Mouse (Mus musculus) neural tube, embryonic 12.5 days (tissue): ENCODE measurements around the gene Adam12. TPM values are rescaled to one million over a fixed set of nuclear protein-coding genes. Genes with fewer than 3 reads are reported as not detected.

ENCODE experiments used
- ATAC-seq: fragments of 200-750 bp; cut with Nextera tagmentation; 2 replicates; pipeline ENCODE4 v1.8.0; 2017; ENCODE audit warnings: low read depth, mild to moderate bottlenecking, moderate TSS enrichment, moderate library complexity; ENCODE audit not compliant: low FRiP score
- H3K27ac ChIP-seq: fragments of 300-500 bp; sonication (generic); 2 replicates; pipeline ENCODE4 v1.5.1; 2016
- H3K27me3 ChIP-seq: fragments of 300-500 bp; sonication (generic); replicated peaks from 2 replicates; pipeline ENCODE4 v1.6.1; 2016; ENCODE audit warnings: mild to moderate bottlenecking
- H3K36me3 ChIP-seq: fragments of 300-500 bp; sonication (generic); 2 replicates; pipeline ENCODE4 v1.6.1; 2016; ENCODE audit warnings: mild to moderate bottlenecking
- H3K4me1 ChIP-seq: fragments of 300-500 bp; sonication (generic); 2 replicates; pipeline ENCODE4 v1.6.1; 2016
- H3K4me2 ChIP-seq: fragments of 300-500 bp; sonication (generic); replicated peaks from 2 replicates; pipeline ENCODE4 v1.6.1; 2016; ENCODE audit warnings: mild to moderate bottlenecking
- H3K4me3 ChIP-seq: fragments of 300-500 bp; sonication (generic); 2 replicates; pipeline ENCODE4 v1.5.1; 2016
- H3K9ac ChIP-seq: fragments of 300-500 bp; sonication (generic); 2 replicates; pipeline ENCODE4 v1.6.1; 2016; ENCODE audit warnings: mild to moderate bottlenecking
- H3K9me3 ChIP-seq: fragments of 300-500 bp; sonication (generic); 2 replicates; pipeline ENCODE4 v1.6.1; 2016; ENCODE audit warnings: mild to moderate bottlenecking
- WGBS: fragments of 180-500 bp; shearing (Covaris S2); methylation state at CpG from one replicate; pipeline ENCODE4 v1.1.7; 2016; 5-methylcytosine and 5-hydroxymethylcytosine counted together
- polyA plus RNA-seq: library from polyadenylated mRNA; unstranded; fragments of >200 nt; fragmentation: Nextera tagmentation; extraction: Ambion mirVana; gene quantifications from 2 replicates; pipeline ENCODE4 v1.2.1, GENCODE M21; 2016

Gene Adam12
- polyA plus RNA-seq, 1 experiment from 2014 or later, result 3.9 TPM

- Histone ChIP-seq H3K27me3 (peaks cover 11% of the 10 kb centered on the region), H3K4me3 (peak overlapping the region; percentile 63), H3K9ac (0 out of 2 replicates have a peak overlapping the region, but pooled peaks have one; percentile 61), H3K4me1 (peaks cover 16% of the 10 kb centered on the region), H3K36me3 (no peaks in the 10 kb centered on the region), H3K9me3 (no peaks in the 10 kb centered on the region), H3K27ac (no peak overlapping the region), H3K4me2 (peak overlapping the region; percentile 99)
- 29% methylated on average over 16 of the region's 16 CpGs for WGBS
- ATAC-seq, result no peak
Measured at GRCm38 (mm10) chr7:134223444-134224161, 8.3 kb downstream of the Adam12 start.

GRCm38 (mm10) chr7:134207956-134208355 is 24.0 kb downstream of the Adam12 start:
- WGBS, result 69% methylated on average over 10 of the region's 10 CpGs
- Histone ChIP-seq H3K27me3 (no peaks in the 10 kb centered on the region), H3K9ac (no peak overlapping the region), H3K4me1 (no peaks in the 10 kb centered on the region), H3K9me3 (no peaks in the 10 kb centered on the region), H3K4me2 (no peak overlapping the region), H3K4me3 (no peak overlapping the region), H3K36me3 (no peaks in the 10 kb centered on the region), H3K27ac (no peak overlapping the region)
- no peak for ATAC-seq

GRCm38 (mm10) chr7:134193089-134193488 is 38.9 kb downstream of the Adam12 start:
- H3K4me3 ChIP-seq, result no peak overlapping the region
- no peaks in the 10 kb centered on the region for H3K9me3 ChIP-seq
- no peaks in the 10 kb centered on the region for H3K27me3 ChIP-seq
- no peak for ATAC-seq
- H3K4me2 ChIP-seq, result no peak overlapping the region
- no peak overlapping the region for H3K27ac ChIP-seq
- no peaks in the 10 kb centered on the region for H3K4me1 ChIP-seq
- no peak overlapping the region for H3K9ac ChIP-seq
- 27% methylated on average over 3 of the region's 3 CpGs for WGBS
- no peaks in the 10 kb centered on the region for H3K36me3 ChIP-seq

GRCm38 (mm10) chr7:134190101-134190500 is 41.8 kb downstream of the Adam12 start:
- Histone ChIP-seq H3K4me1 (no peaks in the 10 kb centered on the region), H3K36me3 (no peaks in the 10 kb centered on the region), H3K9me3 (no peaks in the 10 kb centered on the region), H3K4me3 (no peak overlapping the region), H3K27me3 (no peaks in the 10 kb centered on the region), H3K27ac (no peak overlapping the region), H3K4me2 (no peak overlapping the region), H3K9ac (no peak overlapping the region)
- WGBS, result 89% methylated on average over 6 of the region's 6 CpGs
- ATAC-seq, result no peak

- Histone ChIP-seq H3K9ac (no peak overlapping the region), H3K27me3 (no peaks in the 10 kb centered on the region), H3K9me3 (no peaks in the 10 kb centered on the region), H3K4me3 (no peak overlapping the region), H3K27ac (no peak overlapping the region), H3K36me3 (no peaks in the 10 kb centered on the region), H3K4me2 (no peak overlapping the region), H3K4me1 (no peaks in the 10 kb centered on the region)
- ATAC-seq, result no peak
- WGBS, result 88% methylated on average over 6 of the region's 6 CpGs
Measured at GRCm38 (mm10) chr7:134188565-134188964, 43.4 kb downstream of the Adam12 start.

- Histone ChIP-seq H3K36me3 (no peaks in the 10 kb centered on the region), H3K27ac (no peak overlapping the region), H3K27me3 (no peaks in the 10 kb centered on the region), H3K4me1 (no peaks in the 10 kb centered on the region), H3K4me2 (no peak overlapping the region), H3K4me3 (no peak overlapping the region), H3K9ac (no peak overlapping the region), H3K9me3 (no peaks in the 10 kb centered on the region)
- no peak for ATAC-seq
- WGBS, result 92% methylated on average over 1 of the region's 1 CpGs
Measured at GRCm38 (mm10) chr7:134187946-134188345, 44.0 kb downstream of the Adam12 start.

- no peak overlapping the region for H3K9ac ChIP-seq
- no peaks in the 10 kb centered on the region for H3K4me1 ChIP-seq
- no peaks in the 10 kb centered on the region for H3K36me3 ChIP-seq
- no peak overlapping the region for H3K4me3 ChIP-seq
- no peaks in the 10 kb centered on the region for H3K9me3 ChIP-seq
- ATAC-seq, result no peak
- no peak overlapping the region for H3K27ac ChIP-seq
- no peak overlapping the region for H3K4me2 ChIP-seq
- WGBS, result 88% methylated on average over 10 of the region's 10 CpGs
- no peaks in the 10 kb centered on the region for H3K27me3 ChIP-seq
Measured at GRCm38 (mm10) chr7:134186497-134186896, 45.4 kb downstream of the Adam12 start.

GRCm38 (mm10) chr7:134185751-134186150 is 46.2 kb downstream of the Adam12 start:
- Histone ChIP-seq H3K4me3 (no peak overlapping the region), H3K9ac (no peak overlapping the region), H3K4me2 (no peak overlapping the region), H3K27ac (no peak overlapping the region), H3K4me1 (no peaks in the 10 kb centered on the region), H3K9me3 (no peaks in the 10 kb centered on the region), H3K27me3 (no peaks in the 10 kb centered on the region), H3K36me3 (no peaks in the 10 kb centered on the region)
- 94% methylated on average over 4 of the region's 4 CpGs for WGBS
- ATAC-seq, result no peak

- H3K9me3 ChIP-seq, result no peaks in the 10 kb centered on the region
Measured at GRCm38 (mm10) chr7:134181717-134182116, 50.2 kb downstream of the Adam12 start.

GRCm38 (mm10) chr7:134181056-134181455 is 50.9 kb downstream of the Adam12 start:
- no peaks in the 10 kb centered on the region for H3K27me3 ChIP-seq

More at GRCm38 (mm10) chr7:134181717-134182116, 50.2 kb downstream of the Adam12 start:
- Histone ChIP-seq H3K4me2 (no peak overlapping the region), H3K27me3 (no peaks in the 10 kb centered on the region), H3K27ac (no peak overlapping the region), H3K4me3 (no peak overlapping the region), H3K4me1 (no peaks in the 10 kb centered on the region), H3K9ac (no peak overlapping the region), H3K36me3 (no peaks in the 10 kb centered on the region)
- ATAC-seq, result no peak
- 59% methylated on average over 1 of the region's 1 CpGs for WGBS

GRCm38 (mm10) chr7:134177051-134177450 is 54.9 kb downstream of the Adam12 start:
- Histone ChIP-seq H3K4me2 (no peak overlapping the region), H3K36me3 (no peaks in the 10 kb centered on the region), H3K9ac (no peak overlapping the region), H3K9me3 (no peaks in the 10 kb centered on the region), H3K4me3 (no peak overlapping the region), H3K27ac (no peak overlapping the region), H3K4me1 (no peaks in the 10 kb centered on the region), H3K27me3 (no peaks in the 10 kb centered on the region)
- no peak for ATAC-seq
- WGBS, result 87% methylated on average over 2 of the region's 2 CpGs

More at GRCm38 (mm10) chr7:134181056-134181455, 50.9 kb downstream of the Adam12 start:
- WGBS, result 85% methylated on average over 1 of the region's 1 CpGs
- Histone ChIP-seq H3K36me3 (no peaks in the 10 kb centered on the region), H3K9me3 (no peaks in the 10 kb centered on the region), H3K4me1 (no peaks in the 10 kb centered on the region), H3K4me2 (no peak overlapping the region), H3K9ac (no peak overlapping the region), H3K27ac (no peak overlapping the region), H3K4me3 (no peak overlapping the region)
- ATAC-seq, result no peak

- 88% methylated on average over 4 of the region's 4 CpGs for WGBS
- Histone ChIP-seq H3K4me3 (no peak overlapping the region), H3K9me3 (no peaks in the 10 kb centered on the region), H3K27me3 (no peaks in the 10 kb centered on the region), H3K9ac (no peak overlapping the region), H3K27ac (no peak overlapping the region), H3K36me3 (no peaks in the 10 kb centered on the region), H3K4me1 (no peaks in the 10 kb centered on the region), H3K4me2 (no peak overlapping the region)
- ATAC-seq, result no peak
Measured at GRCm38 (mm10) chr7:134175201-134175600, 56.7 kb downstream of the Adam12 start.
